Mouse (Mus musculus): ENCODE measurements around the gene Lcn2.

Lcn2 gene

DNA sequence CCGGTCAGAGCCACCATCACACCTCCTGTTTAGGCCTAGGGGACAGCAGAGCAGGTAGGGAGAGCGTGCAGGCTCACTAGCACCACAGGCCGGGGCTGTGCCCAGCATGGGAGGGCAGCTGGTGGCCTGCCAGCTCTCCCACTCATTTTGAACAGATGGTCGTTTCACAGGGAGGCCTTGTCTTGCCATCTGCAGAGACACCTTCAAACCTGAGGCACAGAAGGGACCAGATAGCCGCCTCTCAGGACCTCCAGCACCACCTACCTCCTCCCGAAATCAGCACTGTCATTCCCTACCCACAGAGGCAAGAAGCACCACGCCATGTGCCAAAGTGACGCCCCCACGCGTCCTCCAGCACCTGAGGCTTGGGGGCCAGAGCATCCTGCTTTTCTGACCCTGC lies 44.0 kb downstream of the Lcn2 start:
- DNase-seq (ENCODE audit: low spot score in 2 of 2), result no peak

DNA sequence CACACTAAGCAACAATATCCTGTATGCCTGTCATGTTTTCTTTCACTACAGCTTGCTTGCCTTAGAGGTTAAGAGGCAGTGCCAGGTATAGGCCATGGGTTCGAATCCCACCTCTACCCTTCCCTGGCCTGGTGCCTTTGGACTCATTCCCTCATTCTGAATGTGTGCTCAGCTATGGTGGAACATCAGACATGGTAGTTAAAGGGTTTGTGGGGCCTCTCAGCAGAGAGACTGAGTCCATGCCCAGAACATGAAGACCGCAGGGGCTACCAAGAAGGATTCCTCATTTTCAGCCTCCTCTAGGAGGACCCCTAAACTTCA lies 44.7 kb downstream of the Lcn2 start:
- DNase-seq (ENCODE audit: low spot score in 2 of 2), result no peak

DNA sequence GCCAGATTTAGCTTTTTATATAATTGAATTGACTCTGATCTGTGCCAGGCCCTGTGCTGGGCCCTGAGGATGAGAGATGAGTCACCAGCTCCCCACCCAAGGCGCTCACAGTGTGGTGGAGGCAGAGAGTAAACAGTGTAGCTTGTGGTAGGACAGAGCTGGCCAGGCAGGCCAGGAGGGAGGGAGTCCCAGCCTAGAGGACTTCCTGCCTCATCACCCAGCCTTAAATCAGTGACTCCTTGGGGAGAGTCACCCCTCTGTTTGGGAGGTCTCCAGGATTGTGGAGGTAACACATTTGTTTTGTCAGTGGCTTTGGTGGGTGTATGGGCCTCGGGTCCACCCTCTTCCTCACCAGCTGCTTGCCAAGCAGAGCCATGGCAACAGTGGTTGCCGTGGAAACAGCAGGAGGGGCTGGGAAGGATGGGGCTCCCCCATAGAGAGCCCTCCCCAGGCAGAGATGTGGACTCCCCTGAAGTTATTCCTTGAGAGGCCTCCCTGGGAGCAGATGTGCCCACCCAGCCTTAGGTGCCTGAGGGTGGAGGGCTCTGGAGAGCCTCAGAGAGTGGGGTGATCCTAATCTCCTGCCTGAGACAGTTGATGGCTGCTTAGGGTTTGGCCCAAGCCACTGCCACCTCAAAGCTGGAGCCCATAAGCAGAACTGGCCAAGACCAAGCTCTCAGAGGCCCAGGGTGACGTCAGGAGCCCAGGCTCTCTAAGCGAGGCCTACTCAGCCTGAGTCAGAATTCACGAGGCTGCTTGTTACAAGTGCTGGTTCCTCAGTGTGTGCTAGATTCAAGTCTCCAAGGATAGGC lies 45.3 kb downstream of the Lcn2 start:
- DNase-seq (ENCODE audit: low spot score in 2 of 2), result no peak

DNA sequence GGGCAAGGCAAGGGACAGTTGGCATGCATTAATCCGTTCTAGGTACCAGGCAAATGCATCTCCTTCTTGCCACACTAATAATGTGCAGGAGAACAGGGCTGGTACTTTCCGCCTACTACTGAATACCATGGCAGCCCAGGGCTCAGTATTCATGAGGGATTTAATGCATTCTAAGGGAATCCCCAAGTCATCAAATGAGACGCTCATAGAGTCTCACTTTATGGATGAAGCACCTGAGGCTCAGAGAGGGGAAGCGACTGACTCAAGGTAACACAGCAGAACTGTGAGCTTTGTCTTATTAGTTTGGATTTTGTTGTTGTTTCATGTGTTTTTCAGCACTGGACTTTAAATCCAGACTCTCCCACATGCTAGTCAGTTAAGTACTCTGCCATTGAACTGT lies 46.0 kb downstream of the Lcn2 start:
- DNase-seq (ENCODE audit: low spot score in 2 of 2), result no peak

DNA sequence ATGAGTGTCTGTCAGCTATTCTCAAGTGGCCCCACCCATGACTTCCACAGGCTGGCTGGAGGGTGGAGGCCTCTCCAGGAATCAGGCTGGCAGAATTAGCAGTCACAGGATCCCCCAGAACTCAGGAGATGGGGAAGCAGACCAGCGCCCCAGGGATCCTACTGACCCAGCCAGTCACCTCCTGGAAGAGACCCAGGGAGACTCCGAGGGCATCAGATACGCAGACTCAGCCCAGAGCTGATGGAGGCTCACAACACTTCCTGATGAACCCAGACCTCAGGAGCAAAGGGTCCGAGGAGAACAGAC lies 46.5 kb downstream of the Lcn2 start:
- DNase-seq (ENCODE audit: low spot score in 2 of 2), result no peak

DNA sequence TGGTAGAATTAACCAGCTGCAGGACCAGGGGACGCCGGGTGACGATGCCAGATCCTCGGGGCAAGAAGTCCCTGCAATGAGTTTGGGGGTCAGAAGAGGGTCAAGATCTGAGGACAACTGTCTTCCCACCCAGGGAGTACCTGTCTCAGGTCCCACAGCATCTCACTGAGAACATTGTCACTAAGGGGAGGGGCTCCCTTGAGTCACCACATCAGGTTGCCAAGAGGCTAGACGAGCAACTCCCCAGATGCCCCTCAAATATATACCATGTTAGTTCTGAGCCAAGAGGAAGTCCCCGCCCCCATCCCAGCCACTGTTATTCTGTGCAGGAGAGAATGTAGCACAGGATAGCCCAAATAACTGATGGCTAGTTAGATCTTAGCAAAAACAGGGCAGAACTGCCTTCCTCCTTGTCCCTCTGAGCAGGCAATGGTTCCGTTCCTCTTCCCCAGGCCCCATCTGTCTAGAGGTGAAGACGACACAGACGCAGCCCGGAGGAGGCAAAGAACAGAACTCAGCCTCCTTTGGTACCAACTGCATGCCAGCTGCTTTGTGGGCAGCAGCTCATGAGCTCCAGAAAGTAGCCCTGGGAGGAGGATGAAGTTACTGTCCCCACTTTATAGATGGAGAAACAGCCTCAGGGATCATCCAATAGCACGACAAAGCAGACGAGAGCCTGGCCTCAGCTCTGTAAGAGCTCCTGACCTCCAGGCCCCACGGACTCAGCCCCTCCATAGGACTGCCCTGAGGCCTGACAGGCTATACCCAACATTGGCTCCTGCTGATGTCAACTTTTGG lies 47.0 kb downstream of the Lcn2 start:
- no peak for DNase-seq (ENCODE audit: low spot score in 2 of 2)

DNA sequence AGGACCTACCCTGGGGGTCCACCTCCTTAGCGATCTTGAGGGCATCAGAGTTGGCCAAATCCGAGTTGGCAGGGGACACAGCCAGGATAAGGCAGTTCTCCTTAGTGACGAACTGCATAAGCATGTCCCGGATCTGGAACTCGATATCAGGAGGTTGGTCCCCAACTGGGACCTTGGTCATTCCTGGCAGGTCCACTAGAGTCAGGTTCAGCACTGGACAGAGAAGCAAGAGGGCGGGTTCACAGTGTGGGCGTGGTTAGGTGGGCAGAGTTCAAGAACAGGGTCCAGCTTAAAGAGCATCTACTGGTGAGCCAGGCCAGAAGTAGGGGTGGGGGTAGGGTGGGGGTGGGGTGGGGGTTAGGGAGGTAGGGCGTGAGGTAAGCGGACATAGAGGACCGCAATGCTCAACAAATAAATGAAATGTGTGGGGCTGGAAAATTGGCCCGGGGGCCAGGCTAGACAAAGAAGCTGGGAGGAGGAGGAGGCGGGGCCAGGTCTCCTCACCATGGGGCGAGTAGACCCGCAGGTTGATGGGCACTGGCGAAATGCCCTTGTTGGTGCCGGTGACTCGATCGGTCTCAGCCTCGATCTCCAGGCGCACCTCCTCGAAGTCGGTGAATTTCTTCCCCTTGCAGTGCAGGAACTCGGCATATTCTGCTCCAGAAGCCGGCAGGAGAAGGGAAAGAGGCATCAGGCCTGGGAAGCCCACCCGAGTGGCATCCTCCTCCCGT lies 48.0 kb downstream of the Lcn2 start:
- DNase-seq (ENCODE audit: low spot score in 2 of 2), result no peak

DNA sequence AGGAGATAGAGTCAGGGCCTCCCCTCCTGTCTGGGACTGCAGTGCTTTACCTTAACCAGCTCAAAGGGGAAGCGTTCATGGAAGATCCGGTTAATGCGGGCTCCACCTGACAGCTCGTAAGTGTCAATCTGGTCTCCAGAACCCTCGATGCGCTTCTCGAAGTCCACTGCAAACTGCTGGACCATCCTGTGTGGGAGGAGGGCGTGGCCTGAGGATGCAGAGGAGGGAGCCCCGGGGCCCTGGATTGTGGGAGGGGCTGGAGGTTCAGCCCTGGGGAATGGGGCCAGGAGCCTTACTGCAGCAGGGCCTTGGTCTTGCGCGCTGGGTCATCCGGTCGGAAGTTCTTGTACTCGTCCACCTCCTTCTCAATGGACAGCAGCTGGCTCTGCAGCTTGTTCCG lies 52.2 kb downstream of the Lcn2 start:
- DNase-seq (ENCODE audit: low spot score in 2 of 2), result no peak
